Mouse (Mus musculus): Measurements from ENCODE around the gene Rhbdf1. TPM values are rescaled to one million over a fixed set of nuclear protein-coding genes. Genes with fewer than 3 reads are reported as not detected.

Gene Rhbdf1
- polyA plus RNA-seq, 1 experiment from 2014 or later, result 54.8 TPM

DNA sequence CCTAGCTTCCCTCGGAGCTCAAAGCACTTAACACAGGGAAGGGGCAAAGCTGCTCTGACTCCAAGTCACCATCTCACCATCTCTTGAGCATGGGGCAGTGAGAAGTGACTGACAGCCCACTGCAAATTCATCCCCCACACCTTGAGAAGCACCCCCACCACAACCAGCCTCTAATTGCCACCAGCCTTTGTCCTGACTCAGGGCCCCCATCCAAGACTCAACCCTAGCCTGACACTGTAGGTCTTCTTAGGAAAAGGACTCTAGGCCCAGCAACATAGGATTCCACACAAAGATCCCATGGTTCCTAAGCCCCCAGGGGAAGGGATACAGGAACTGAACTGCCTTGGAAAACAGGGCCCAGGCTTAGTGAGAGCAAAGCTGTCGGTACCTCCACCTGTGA, 14.0 kb upstream of the Rhbdf1 start:
- H3K9me3 ChIP-seq (ENCODE audit: low read length), result no peaks in the 10 kb centered on the region
- peaks cover 11% of the 10 kb centered on the region; the same call in 1 of the 2 replicates for H3K36me3 ChIP-seq (ENCODE audit: insufficient read depth, low read length)
- 64% methylated on average over 2 of the region's 2 CpGs for WGBS
- H3K27ac ChIP-seq (ENCODE audit: low read length), result no peak overlapping the region
- ATAC-seq (no peak), DNase-seq (ENCODE audit: low spot score) (no peak)
- H3K9ac ChIP-seq (replicated peaks; ENCODE audit: low read depth), result no peak overlapping the region
- TF ChIP-seq EP300 (IDR thresholded peaks at IDR 0.05) (no peak), CTCF (IDR thresholded peaks at IDR 0.05) (no peak)
- H3K4me3 ChIP-seq (ENCODE audit: low read depth, low read length), result no peak overlapping the region
- no peaks in the 10 kb centered on the region for H3K27me3 ChIP-seq (replicated peaks; ENCODE audit: insufficient read depth, low read length)
- H3K4me1 ChIP-seq (ENCODE audit: insufficient read depth, low read depth, low read length), result no peaks in the 10 kb centered on the region; the same call in 1 of the 2 replicates
- H3K4me2 ChIP-seq (replicated peaks; ENCODE audit: low read depth, low read length), result no peak overlapping the region

DNA sequence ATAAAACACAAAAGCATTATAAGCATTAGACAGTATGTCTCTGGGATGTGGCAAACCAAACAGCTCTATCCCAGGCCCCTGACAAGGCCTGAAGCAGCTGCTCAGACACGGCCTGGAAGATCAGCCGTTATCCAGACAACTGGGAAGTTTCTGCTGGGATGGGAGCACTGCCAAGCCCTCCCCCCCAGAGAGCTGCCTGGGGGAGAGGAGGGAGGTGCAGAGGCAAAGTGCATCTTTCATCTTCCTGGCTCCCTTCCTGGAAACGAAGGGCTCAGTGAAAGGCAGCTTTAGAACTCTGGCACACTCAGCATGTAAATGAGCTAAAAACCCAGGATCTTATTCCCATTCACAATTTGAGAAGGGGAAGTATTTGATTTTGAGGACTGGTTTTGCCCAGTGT, 13.5 kb upstream of the Rhbdf1 start:
- H3K9ac ChIP-seq (replicated peaks; ENCODE audit: low read depth), result no peak overlapping the region

DNA sequence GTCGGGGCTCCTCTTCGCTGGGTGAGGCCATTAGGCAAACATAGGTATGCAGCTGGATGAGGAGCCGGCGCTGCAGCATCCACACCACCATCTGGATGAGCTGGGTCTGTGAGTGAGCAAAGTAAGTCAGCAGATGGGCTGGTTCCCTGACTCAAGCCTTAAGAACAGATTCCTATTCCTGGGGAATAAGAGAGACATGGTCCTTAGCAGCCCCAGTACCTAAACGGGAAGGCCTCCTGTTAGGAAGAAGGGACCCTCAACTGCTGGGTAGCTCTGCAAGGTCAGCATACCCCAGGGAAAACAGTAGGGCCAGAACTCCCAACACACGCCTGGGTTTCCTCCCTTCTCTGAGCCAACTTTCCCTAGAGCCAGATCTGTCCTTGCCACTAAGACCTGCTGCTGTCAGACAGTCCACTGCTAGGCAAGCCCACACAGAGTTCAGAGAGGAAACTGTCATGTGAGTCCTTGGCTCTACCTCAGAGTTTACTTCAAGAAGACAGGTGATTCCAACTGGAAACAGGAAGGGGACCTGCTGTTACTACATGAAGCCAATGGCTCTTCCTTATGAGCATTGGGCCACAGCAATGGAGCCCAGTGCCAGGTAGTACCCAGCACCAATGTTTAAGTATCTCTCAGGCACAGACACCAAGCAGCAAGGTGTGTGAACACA, 12.9 kb upstream of the Rhbdf1 start:
- Histone ChIP-seq H3K4me2 (replicated peaks; ENCODE audit: low read depth, low read length) (no peak overlapping the region), H3K27ac (ENCODE audit: low read length) (no peak overlapping the region), H3K9me3 (ENCODE audit: low read length) (no peaks in the 10 kb centered on the region), H3K4me1 (ENCODE audit: insufficient read depth, low read depth, low read length) (no peaks in the 10 kb centered on the region; the same call in 1 of the 2 replicates), H3K27me3 (replicated peaks; ENCODE audit: insufficient read depth, low read length) (no peaks in the 10 kb centered on the region), H3K9ac (replicated peaks; ENCODE audit: low read depth) (no peak overlapping the region), H3K36me3 (ENCODE audit: insufficient read depth, low read length) (0 out of 2 replicates have a peak, but pooled peaks cover 5% of the 10 kb centered on the region), H3K4me3 (ENCODE audit: low read depth, low read length) (no peak overlapping the region)
- 90% methylated on average over 6 of the region's 6 CpGs for WGBS
- no peak for DNase-seq (ENCODE audit: low spot score)
- no peak for ATAC-seq
- TF ChIP-seq CTCF (IDR thresholded peaks at IDR 0.05) (no peak), EP300 (IDR thresholded peaks at IDR 0.05) (no peak)

More for the DNA sequence above, 13.5 kb upstream of the Rhbdf1 start:
- DNase-seq (ENCODE audit: low spot score) (peak; percentile 59), ATAC-seq (peak; percentile 33)
- H3K4me1 ChIP-seq (ENCODE audit: insufficient read depth, low read depth, low read length), result no peaks in the 10 kb centered on the region; the same call in 1 of the 2 replicates
- TF ChIP-seq EP300 (IDR thresholded peaks at IDR 0.05), result no peak
- no peak for TF ChIP-seq CTCF (IDR thresholded peaks at IDR 0.05)
- H3K36me3 ChIP-seq (ENCODE audit: insufficient read depth, low read length), result peaks cover 6% of the 10 kb centered on the region; the same call in 1 of the 2 replicates
- H3K27ac ChIP-seq (ENCODE audit: low read length), result no peak overlapping the region
- WGBS, result 32% methylated on average over 3 of the region's 3 CpGs
- no peaks in the 10 kb centered on the region for H3K27me3 ChIP-seq (replicated peaks; ENCODE audit: insufficient read depth, low read length)
- H3K4me3 ChIP-seq (ENCODE audit: low read depth, low read length), result no peak overlapping the region
- no peaks in the 10 kb centered on the region for H3K9me3 ChIP-seq (ENCODE audit: low read length)
- H3K4me2 ChIP-seq (replicated peaks; ENCODE audit: low read depth, low read length), result no peak overlapping the region

DNA sequence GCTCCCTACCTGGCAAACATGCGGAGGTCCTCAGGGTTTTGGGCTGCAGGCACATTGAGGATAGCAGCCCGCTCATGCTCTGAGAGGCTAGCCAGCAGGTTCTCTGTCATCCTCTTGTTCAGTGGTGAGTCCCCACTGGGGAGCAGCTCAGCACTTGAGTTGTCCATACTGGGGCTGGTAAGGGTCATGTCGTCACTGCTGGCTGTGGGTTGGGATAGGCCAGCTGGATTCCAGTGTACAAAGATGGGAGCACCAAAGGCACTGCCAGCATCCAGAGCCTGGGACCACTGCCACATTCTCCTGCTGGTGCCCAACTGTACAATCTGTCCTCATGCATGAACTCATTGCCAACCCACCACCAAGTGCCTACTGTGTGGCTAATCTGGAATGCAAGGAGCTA, 11.8 kb upstream of the Rhbdf1 start:
- H3K36me3 ChIP-seq (ENCODE audit: insufficient read depth, low read length), result 0 out of 2 replicates have a peak, but pooled peaks cover 5% of the 10 kb centered on the region

DNA sequence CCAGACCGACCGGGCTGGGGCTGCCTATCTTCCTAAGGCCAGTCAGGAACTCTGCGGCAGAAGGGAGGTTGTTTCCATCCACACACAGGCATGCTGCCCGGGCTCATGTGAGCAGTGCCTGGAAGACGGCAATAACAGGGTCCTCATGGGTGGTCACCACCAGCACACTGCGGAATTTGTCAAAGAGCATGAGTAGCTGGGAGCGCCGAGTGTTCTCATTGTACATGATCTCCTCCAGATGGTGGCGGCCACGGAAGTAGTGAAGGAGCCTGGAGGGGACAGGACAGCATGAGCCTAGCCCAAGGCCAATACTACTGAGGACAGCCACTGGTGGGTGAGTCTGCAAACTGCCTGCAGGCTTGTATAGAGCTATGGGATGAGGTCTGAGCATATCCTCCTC, 10.7 kb upstream of the Rhbdf1 start:
- no peak overlapping the region for H3K9ac ChIP-seq (replicated peaks; ENCODE audit: low read depth)
- H3K27me3 ChIP-seq (replicated peaks; ENCODE audit: insufficient read depth, low read length), result no peaks in the 10 kb centered on the region
- TF ChIP-seq EP300 (IDR thresholded peaks at IDR 0.05), result no peak
- TF ChIP-seq CTCF (IDR thresholded peaks at IDR 0.05), result no peak
- no peak overlapping the region for H3K27ac ChIP-seq (ENCODE audit: low read length)
- no peak overlapping the region for H3K4me3 ChIP-seq (ENCODE audit: low read depth, low read length)
- ATAC-seq (peak; percentile 14; the same call in 1 of the 2 replicates), DNase-seq (ENCODE audit: low spot score) (no peak)
- no peaks in the 10 kb centered on the region for H3K9me3 ChIP-seq (ENCODE audit: low read length)
- no peaks in the 10 kb centered on the region; the same call in 1 of the 2 replicates for H3K4me1 ChIP-seq (ENCODE audit: insufficient read depth, low read depth, low read length)
- WGBS, result 74% methylated on average over 10 of the region's 10 CpGs
- H3K36me3 ChIP-seq (ENCODE audit: insufficient read depth, low read length), result 0 out of 2 replicates have a peak, but pooled peaks cover 5% of the 10 kb centered on the region
- H3K4me2 ChIP-seq (replicated peaks; ENCODE audit: low read depth, low read length), result no peak overlapping the region

More for the DNA sequence above, 11.8 kb upstream of the Rhbdf1 start:
- Histone ChIP-seq H3K9me3 (ENCODE audit: low read length) (no peaks in the 10 kb centered on the region), H3K4me1 (ENCODE audit: insufficient read depth, low read depth, low read length) (no peaks in the 10 kb centered on the region; the same call in 1 of the 2 replicates), H3K27me3 (replicated peaks; ENCODE audit: insufficient read depth, low read length) (no peaks in the 10 kb centered on the region), H3K9ac (replicated peaks; ENCODE audit: low read depth) (no peak overlapping the region), H3K4me2 (replicated peaks; ENCODE audit: low read depth, low read length) (no peak overlapping the region), H3K4me3 (ENCODE audit: low read depth, low read length) (no peak overlapping the region), H3K27ac (ENCODE audit: low read length) (no peak overlapping the region)
- 91% methylated on average over 3 of the region's 3 CpGs for WGBS
- no peak for TF ChIP-seq EP300 (IDR thresholded peaks at IDR 0.05)
- TF ChIP-seq CTCF (IDR thresholded peaks at IDR 0.05), result no peak
- ATAC-seq (no peak), DNase-seq (ENCODE audit: low spot score) (no peak)

DNA sequence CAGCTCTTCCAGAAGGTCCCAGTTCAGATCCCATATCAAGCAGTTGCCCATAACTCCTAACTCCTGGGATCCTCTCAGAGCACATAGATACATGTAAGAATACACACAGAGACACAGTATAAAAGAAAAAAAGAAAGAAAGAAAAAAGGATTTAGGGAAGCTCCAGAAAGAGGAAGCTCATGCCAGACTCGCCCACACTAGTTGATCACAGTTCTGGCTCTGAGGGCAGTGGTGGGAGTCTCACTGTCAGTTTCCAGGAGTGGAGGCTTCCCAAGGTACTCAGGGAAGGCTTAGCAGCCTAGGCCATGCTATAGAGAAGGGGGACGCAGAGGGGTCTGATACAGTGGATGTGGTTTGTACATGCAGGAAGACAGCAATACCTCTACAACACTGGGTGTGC, 9.0 kb upstream of the Rhbdf1 start:
- Histone ChIP-seq H3K36me3 (ENCODE audit: insufficient read depth, low read length) (0 out of 2 replicates have a peak, but pooled peaks cover 5% of the 10 kb centered on the region), H3K9me3 (ENCODE audit: low read length) (no peaks in the 10 kb centered on the region), H3K4me2 (replicated peaks; ENCODE audit: low read depth, low read length) (no peak overlapping the region), H3K27ac (ENCODE audit: low read length) (no peak overlapping the region), H3K4me1 (ENCODE audit: insufficient read depth, low read depth, low read length) (no peaks in the 10 kb centered on the region), H3K4me3 (ENCODE audit: low read depth, low read length) (no peak overlapping the region), H3K9ac (replicated peaks; ENCODE audit: low read depth) (no peak overlapping the region), H3K27me3 (replicated peaks; ENCODE audit: insufficient read depth, low read length) (no peaks in the 10 kb centered on the region)
- DNase-seq (ENCODE audit: low spot score) (no peak), ATAC-seq (no peak)
- TF ChIP-seq EP300 (IDR thresholded peaks at IDR 0.05), result no peak
- TF ChIP-seq CTCF (IDR thresholded peaks at IDR 0.05), result no peak
- 90% methylated on average over 2 of the region's 2 CpGs for WGBS
